Mouse (Mus musculus): ENCODE measurements around the gene Olfr1392. TPM values are rescaled to one million over a fixed set of nuclear protein-coding genes. Genes with fewer than 3 reads are reported as not detected.

The Olfr1392 gene
- not detected in 2 replicates for polyA plus RNA-seq (2021; fragmentation: Nextera tagmentation)
- long read RNA-seq, experiment 1, result 0 reads
- long read RNA-seq, experiment 2, result 0 reads

GRCm38 (mm10) chr11:49284982-49285381 lies at the start of gene Olfr1392:
TSS of gene Olfr1392 (plus strand) at chr11:49285282.

DNA sequence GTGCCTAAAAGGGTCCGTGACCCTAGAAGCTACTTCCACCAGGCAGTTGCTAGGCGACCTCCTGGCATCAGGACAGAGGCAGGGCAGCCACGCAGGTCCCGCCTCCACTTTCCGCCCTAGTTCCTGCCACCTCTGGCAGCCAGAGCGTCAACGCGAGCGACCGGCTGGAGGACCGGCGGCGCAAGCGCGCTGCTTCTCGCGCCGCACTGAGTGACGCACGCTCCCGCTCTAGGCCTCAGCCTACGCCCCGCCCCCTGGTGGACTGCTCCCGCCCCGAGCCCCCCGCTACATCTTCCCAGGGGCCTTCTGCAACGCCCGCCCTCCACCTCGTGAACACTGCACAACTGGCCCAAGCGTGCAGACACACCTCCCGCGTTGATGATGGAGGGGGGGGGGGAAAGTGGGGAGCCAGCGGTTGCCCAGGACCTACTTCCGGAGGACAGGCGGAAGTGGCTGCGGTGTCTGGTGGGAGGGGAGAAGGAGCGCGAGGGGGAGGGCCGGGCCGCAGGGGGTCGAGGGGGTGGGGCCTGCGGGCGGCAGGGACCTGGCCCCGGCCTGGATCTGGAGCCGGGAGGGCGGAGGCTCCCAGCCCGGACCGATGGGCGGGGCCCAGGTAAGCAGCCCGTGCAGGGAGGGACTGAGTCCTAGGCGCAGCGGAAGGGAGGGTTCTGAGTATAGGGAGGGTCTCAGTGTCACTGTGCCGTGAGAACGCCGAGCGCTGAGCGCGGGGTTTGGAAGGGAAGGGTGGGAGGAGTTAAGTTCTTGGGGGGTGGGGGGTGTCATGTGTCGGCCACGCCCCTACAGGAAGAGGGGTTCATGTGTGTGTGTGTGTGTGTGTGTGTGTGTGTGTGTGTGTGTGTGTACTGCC lies 41.1 kb upstream of the Olfr1392 start, which contains the start of gene Mgat1:
TSS of gene Mgat1 (plus strand) at position 465 of the 868 bp plus-strand sequence.

GRCm38 (mm10) chr11:49278222-49278621 lies 6.9 kb upstream of the Olfr1392 start, which contains the start of gene Olfr1393:
TSS of gene Olfr1393 (plus strand) at chr11:49278304.

DNA sequence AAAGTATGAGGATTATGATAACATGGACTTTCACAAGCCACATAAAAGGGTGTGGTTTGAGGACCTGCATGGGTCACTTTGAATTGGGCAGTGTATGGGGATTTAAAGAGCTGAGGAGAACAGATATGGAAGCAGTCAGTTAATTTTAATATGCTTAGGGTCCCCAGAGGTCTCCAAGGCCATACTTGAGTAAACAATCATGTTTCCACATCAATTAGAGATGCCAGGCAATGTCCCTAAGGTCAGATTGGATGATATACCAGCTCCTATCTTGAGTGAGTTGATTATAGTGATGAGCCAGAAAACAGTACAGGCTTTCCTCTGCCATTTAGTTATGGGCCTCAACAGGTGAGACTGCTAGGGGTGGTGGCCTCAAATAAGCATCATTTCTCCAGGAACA lies 19.4 kb downstream of the Olfr1392 start, which contains the start of gene Olfr10:
TSS of gene Olfr10 (plus strand) at position 301 of the 400 bp plus-strand sequence.

GRCm38 (mm10) chr11:49322442-49322841 lies 37.4 kb downstream of the Olfr1392 start, which contains the start of gene Olfr1391:
TSS of gene Olfr1391 (plus strand) at chr11:49322742.

GRCm38 (mm10) chr11:49334888-49335287 lies 49.8 kb downstream of the Olfr1392 start, which contains the start of gene Olfr1390:
TSS of gene Olfr1390 (plus strand) at chr11:49335188.

Other genes with a start within 250 kb of the Olfr1392 start
- 0.38 and 0.40 TPM in 2 replicates for gene 9930111J21Rik2, start 234.0 kb upstream of the Olfr1392 start, polyA plus RNA-seq (2021; fragmentation: Nextera tagmentation)
- gene Tgtp2, start 221.1 kb upstream of the Olfr1392 start, polyA plus RNA-seq (2021; fragmentation: Nextera tagmentation), result 1.2 and 1.8 TPM in 2 replicates
- 2.1 and 2.3 TPM in 2 replicates for gene Ifi47, start 208.7 kb upstream of the Olfr1392 start, polyA plus RNA-seq (2021; fragmentation: Nextera tagmentation)
- not detected in 2 replicates for gene Olfr1396, start 170.4 kb upstream of the Olfr1392 start, polyA plus RNA-seq (2021; fragmentation: Nextera tagmentation)
- not detected in 2 replicates for gene Olfr1395, start 143.0 kb upstream of the Olfr1392 start, polyA plus RNA-seq (2021; fragmentation: Nextera tagmentation)
- not detected in 2 replicates for gene Olfr1394, start 130.9 kb upstream of the Olfr1392 start, polyA plus RNA-seq (2021; fragmentation: Nextera tagmentation)
- gene Btnl9, start 98.1 kb upstream of the Olfr1392 start, polyA plus RNA-seq (2021; fragmentation: Nextera tagmentation), result not detected in 2 replicates
- 11.0 and 11.7 TPM in 2 replicates for gene Zfp62, start 82.0 kb upstream of the Olfr1392 start, polyA plus RNA-seq (2021; fragmentation: Nextera tagmentation)
- gene Mgat1, start 41.1 kb upstream of the Olfr1392 start, polyA plus RNA-seq (2021; fragmentation: Nextera tagmentation), result 11.2 and 11.8 TPM in 2 replicates
- gene Olfr1393, start 7.0 kb upstream of the Olfr1392 start, polyA plus RNA-seq (2021; fragmentation: Nextera tagmentation), result not detected in 2 replicates
- gene Olfr10, start 19.5 kb downstream of the Olfr1392 start, polyA plus RNA-seq (2021; fragmentation: Nextera tagmentation), result not detected in 2 replicates
- not detected in 2 replicates for gene Olfr1391, start 37.5 kb downstream of the Olfr1392 start, polyA plus RNA-seq (2021; fragmentation: Nextera tagmentation)
- not detected in 2 replicates for gene Olfr1390, start 49.9 kb downstream of the Olfr1392 start, polyA plus RNA-seq (2021; fragmentation: Nextera tagmentation)
- gene Olfr1389, start 137.8 kb downstream of the Olfr1392 start, polyA plus RNA-seq (2021; fragmentation: Nextera tagmentation), result not detected in 2 replicates
- gene Olfr1388, start 151.3 kb downstream of the Olfr1392 start, polyA plus RNA-seq (2021; fragmentation: Nextera tagmentation), result not detected in 2 replicates
- not detected in 2 replicates for gene Olfr1387, start 170.1 kb downstream of the Olfr1392 start, polyA plus RNA-seq (2021; fragmentation: Nextera tagmentation)
- not detected in 2 replicates for gene Olfr1386, start 179.8 kb downstream of the Olfr1392 start, polyA plus RNA-seq (2021; fragmentation: Nextera tagmentation)
- not detected in 2 replicates for gene Olfr1385, start 203.8 kb downstream of the Olfr1392 start, polyA plus RNA-seq (2021; fragmentation: Nextera tagmentation)
- not detected in 2 replicates for gene Olfr1384, start 221.4 kb downstream of the Olfr1392 start, polyA plus RNA-seq (2021; fragmentation: Nextera tagmentation)
- not detected in 2 replicates for gene Olfr1383, start 234.4 kb downstream of the Olfr1392 start, polyA plus RNA-seq (2021; fragmentation: Nextera tagmentation)
- not detected in 2 replicates for gene Olfr1382, start 243.0 kb downstream of the Olfr1392 start, polyA plus RNA-seq (2021; fragmentation: Nextera tagmentation)